Mouse (Mus musculus) heart, embryonic 15.5 days (tissue): ENCODE data around the gene Dqx1. TPM values are rescaled to one million over a fixed set of nuclear protein-coding genes. Genes with fewer than 3 reads are reported as not detected.

Experiments used
- ATAC-seq: fragments of 200-750 bp; cut with Nextera tagmentation; replicated peaks from 2 replicates; pipeline ENCODE4 v1.8.0; 2017; ENCODE audit warnings: low read depth, moderate TSS enrichment; ENCODE audit not compliant: insufficient number of reproducible peaks, insufficient read depth, low FRiP score
- H3K27ac ChIP-seq: fragments of 300-500 bp; sonication (generic); 2 replicates; pipeline ENCODE4 v1.5.1; 2015; ENCODE audit warnings: mild to moderate bottlenecking, inconsistent platforms
- H3K27me3 ChIP-seq: fragments of 300-500 bp; sonication (generic); 2 replicates; pipeline ENCODE4 v1.6.1; 2015; ENCODE audit warnings: inconsistent platforms
- H3K36me3 ChIP-seq: fragments of 300-500 bp; sonication (generic); 2 replicates; pipeline ENCODE4 v1.6.1; 2015; ENCODE audit warnings: mild to moderate bottlenecking, inconsistent platforms
- H3K4me1 ChIP-seq: fragments of 300-500 bp; sonication (generic); replicated peaks from 2 replicates; pipeline ENCODE4 v1.6.1; 2015; ENCODE audit warnings: inconsistent platforms
- H3K4me2 ChIP-seq: fragments of 300-500 bp; sonication (generic); 2 replicates; pipeline ENCODE4 v1.6.1; 2015; ENCODE audit warnings: inconsistent platforms, mild to moderate bottlenecking, moderate library complexity
- H3K4me3 ChIP-seq: fragments of 300-500 bp; sonication (generic); 2 replicates; pipeline ENCODE4 v1.5.1; 2015; ENCODE audit warnings: mild to moderate bottlenecking, inconsistent platforms
- H3K9ac ChIP-seq: fragments of 300-500 bp; sonication (generic); 2 replicates; pipeline ENCODE4 v1.6.1; 2015; ENCODE audit warnings: mild to moderate bottlenecking, inconsistent platforms
- H3K9me3 ChIP-seq: fragments of 300-500 bp; sonication (generic); replicated peaks from 2 replicates; pipeline ENCODE4 v1.6.1; 2016; ENCODE audit warnings: inconsistent platforms
- WGBS: fragments of 180-500 bp; shearing (Covaris S2); methylation state at CpG from one replicate; pipeline ENCODE4 v1.1.7; 2015; ENCODE audit warnings: mixed read lengths; 5-methylcytosine and 5-hydroxymethylcytosine counted together
- polyA plus RNA-seq: library from polyadenylated mRNA; unstranded; fragments of >200 nt; fragmentation: Nextera tagmentation; extraction: Ambion mirVana; gene quantifications from 2 replicates; pipeline ENCODE4 v1.2.1, GENCODE M21; 2015

Gene Dqx1
- polyA plus RNA-seq: 0.28 and 1.1 TPM in 2 replicates

- H3K4me2 ChIP-seq: no peak within 1 kb of the TSS
- H3K27me3 ChIP-seq: peaks cover 32% of the 10 kb centered on the region
- 70% methylated on average over 3 of the region's 3 CpGs for WGBS
- peaks cover 9% of the 10 kb centered on the region for H3K36me3 ChIP-seq
- no peak within 1 kb of the TSS for H3K4me3 ChIP-seq
- H3K4me1 ChIP-seq: peaks cover 21% of the 10 kb centered on the region
- no peaks in the 10 kb centered on the region for H3K9me3 ChIP-seq
- no peak for ATAC-seq
- no peak within 1 kb of the TSS for H3K9ac ChIP-seq
- no peak within 1 kb of the TSS for H3K27ac ChIP-seq
Observed at GRCm38 (mm10) chr6:83057790-83058189, at the start of gene Dqx1. Dqx1 (plus strand) TSS chr6:83057844.

GRCm38 (mm10) chr6:83008659-83009058 is 49.0 kb upstream of the Dqx1 start:
- Histone ChIP-seq H3K4me2 (no peak overlapping the region), H3K9ac (no peak overlapping the region), H3K4me3 (no peak overlapping the region), H3K4me1 (peaks cover 12% of the 10 kb centered on the region), H3K36me3 (no peaks in the 10 kb centered on the region), H3K27me3 (no peaks in the 10 kb centered on the region), H3K9me3 (no peaks in the 10 kb centered on the region), H3K27ac (no peak overlapping the region)
- WGBS: 57% methylated on average over 3 of the region's 3 CpGs
- no peak for ATAC-seq

GRCm38 (mm10) chr6:83010010-83010409 is 47.6 kb upstream of the Dqx1 start:
- no peaks in the 10 kb centered on the region for H3K9me3 ChIP-seq
- H3K9ac ChIP-seq: no peak overlapping the region
- no peak overlapping the region for H3K4me3 ChIP-seq
- no peaks in the 10 kb centered on the region for H3K27me3 ChIP-seq
- H3K4me2 ChIP-seq: no peak overlapping the region
- whole genome bisulfite sequencing: 43% methylated on average over 7 of the region's 7 CpGs
- no peak overlapping the region for H3K27ac ChIP-seq
- no peaks in the 10 kb centered on the region for H3K36me3 ChIP-seq
- ATAC-seq: no peak
- H3K4me1 ChIP-seq: peaks cover 3% of the 10 kb centered on the region

GRCm38 (mm10) chr6:83011255-83011654 is 46.4 kb upstream of the Dqx1 start:
- H3K9me3 ChIP-seq: no peaks in the 10 kb centered on the region
- WGBS: 80% methylated on average over 7 of the region's 7 CpGs
- no peaks in the 10 kb centered on the region for H3K4me1 ChIP-seq
- no peak overlapping the region for H3K4me3 ChIP-seq
- H3K36me3 ChIP-seq: no peaks in the 10 kb centered on the region
- no peak overlapping the region for H3K4me2 ChIP-seq
- no peak overlapping the region for H3K27ac ChIP-seq
- H3K9ac ChIP-seq: no peak overlapping the region
- H3K27me3 ChIP-seq: no peaks in the 10 kb centered on the region
- ATAC-seq: no peak

GRCm38 (mm10) chr6:83011756-83012155 is 45.9 kb upstream of the Dqx1 start:
- H3K27me3 ChIP-seq: no peaks in the 10 kb centered on the region
- no peak overlapping the region for H3K4me2 ChIP-seq
- H3K27ac ChIP-seq: no peak overlapping the region
- ATAC-seq: no peak
- no peaks in the 10 kb centered on the region for H3K4me1 ChIP-seq
- H3K9ac ChIP-seq: no peak overlapping the region
- no peaks in the 10 kb centered on the region for H3K9me3 ChIP-seq
- H3K4me3 ChIP-seq: no peak overlapping the region
- no peaks in the 10 kb centered on the region for H3K36me3 ChIP-seq
- WGBS: 74% methylated on average over 6 of the region's 6 CpGs

- Histone ChIP-seq H3K36me3 (no peaks in the 10 kb centered on the region), H3K27ac (no peak overlapping the region), H3K4me2 (no peak overlapping the region), H3K9me3 (no peaks in the 10 kb centered on the region), H3K4me3 (no peak overlapping the region), H3K27me3 (no peaks in the 10 kb centered on the region), H3K9ac (no peak overlapping the region), H3K4me1 (peaks cover 3% of the 10 kb centered on the region; the same call in 1 of the 2 replicates)
- ATAC-seq: no peak
- 76% methylated on average over 5 of the region's 5 CpGs for WGBS
Observed at GRCm38 (mm10) chr6:83013444-83013843, 44.2 kb upstream of the Dqx1 start.

GRCm38 (mm10) chr6:83014482-83015466 is 42.9 kb upstream of the Dqx1 start:
- no peak; the same call in 1 of the 2 replicates for ATAC-seq
- no peak overlapping the region for H3K4me3 ChIP-seq
- 44% methylated on average over 12 of the region's 12 CpGs for WGBS
- no peak overlapping the region for H3K27ac ChIP-seq
- H3K4me1 ChIP-seq: peaks cover 3% of the 10 kb centered on the region; the same call in 1 of the 2 replicates
- no peak overlapping the region for H3K9ac ChIP-seq
- H3K4me2 ChIP-seq: no peak overlapping the region
- no peaks in the 10 kb centered on the region for H3K36me3 ChIP-seq
- H3K27me3 ChIP-seq: no peaks in the 10 kb centered on the region
- H3K9me3 ChIP-seq: no peaks in the 10 kb centered on the region

- Histone ChIP-seq H3K27me3 (no peaks in the 10 kb centered on the region), H3K27ac (no peak overlapping the region), H3K9ac (no peak overlapping the region), H3K4me2 (no peak overlapping the region), H3K4me1 (peaks cover 3% of the 10 kb centered on the region; the same call in 1 of the 2 replicates), H3K9me3 (no peaks in the 10 kb centered on the region), H3K36me3 (no peaks in the 10 kb centered on the region), H3K4me3 (no peak overlapping the region)
- ATAC-seq: no peak
- WGBS: 92% methylated on average over 2 of the region's 2 CpGs
Observed at GRCm38 (mm10) chr6:83015749-83016148, 41.9 kb upstream of the Dqx1 start.

GRCm38 (mm10) chr6:83017190-83017589 is 40.5 kb upstream of the Dqx1 start:
- 11% methylated on average over 3 of the region's 3 CpGs for WGBS
- H3K9me3 ChIP-seq: no peaks in the 10 kb centered on the region
- no peak for ATAC-seq
- H3K4me2 ChIP-seq: no peak overlapping the region
- peaks cover 3% of the 10 kb centered on the region; the same call in 1 of the 2 replicates for H3K4me1 ChIP-seq
- no peak overlapping the region for H3K4me3 ChIP-seq
- H3K9ac ChIP-seq: no peak overlapping the region
- no peaks in the 10 kb centered on the region for H3K27me3 ChIP-seq
- no peaks in the 10 kb centered on the region for H3K36me3 ChIP-seq
- H3K27ac ChIP-seq: peak overlapping the region; percentile 54

GRCm38 (mm10) chr6:83019044-83019443 is 38.6 kb upstream of the Dqx1 start:
- H3K27me3 ChIP-seq: no peaks in the 10 kb centered on the region
- no peaks in the 10 kb centered on the region for H3K36me3 ChIP-seq
- no peak overlapping the region for H3K4me2 ChIP-seq
- no peak overlapping the region for H3K4me3 ChIP-seq
- H3K9ac ChIP-seq: no peak overlapping the region
- no peaks in the 10 kb centered on the region for H3K9me3 ChIP-seq
- no peak for ATAC-seq
- H3K4me1 ChIP-seq: peaks cover 3% of the 10 kb centered on the region; the same call in 1 of the 2 replicates
- no peak overlapping the region for H3K27ac ChIP-seq
- 73% methylated on average over 3 of the region's 3 CpGs for WGBS

- WGBS: 84% methylated on average over 6 of the region's 6 CpGs
- Histone ChIP-seq H3K9me3 (no peaks in the 10 kb centered on the region), H3K27ac (no peak overlapping the region), H3K36me3 (no peaks in the 10 kb centered on the region), H3K4me1 (peaks cover 3% of the 10 kb centered on the region; the same call in 1 of the 2 replicates), H3K4me3 (no peak overlapping the region), H3K27me3 (no peaks in the 10 kb centered on the region), H3K9ac (no peak overlapping the region), H3K4me2 (no peak overlapping the region)
- ATAC-seq: no peak
Observed at GRCm38 (mm10) chr6:83020121-83020520, 37.5 kb upstream of the Dqx1 start.
